Mouse (Mus musculus): Measurements from ENCODE around the gene Myof.

Gene Myof

DNA sequence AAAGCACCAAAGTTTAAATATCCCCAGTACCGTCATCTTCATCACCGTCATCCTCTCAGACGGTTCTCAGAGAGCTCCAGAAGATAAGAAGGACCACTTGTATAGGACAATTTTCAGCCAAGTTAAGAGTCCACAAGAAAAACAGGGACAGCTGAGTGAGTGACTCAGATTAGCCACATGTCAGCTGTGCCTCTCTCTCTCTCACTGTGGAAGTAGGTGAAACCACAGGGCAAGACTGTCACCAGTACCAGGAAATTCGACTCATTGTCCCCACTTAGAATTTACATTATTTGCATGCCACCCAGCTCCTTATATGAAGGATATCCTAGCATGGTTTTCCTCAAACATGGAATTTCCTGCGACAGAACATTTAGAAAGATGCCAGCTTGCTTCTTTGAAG lies 88.6 kb downstream of the Myof start:
- in situ Hi-C loops (cut with MseI, MboI): loop anchor here (5.0 to 25.0 kb wide), 3 partner anchors 88 to 240 kb away; partner anchors contain the start of gene Myof (in 2 of the 2)

DNA sequence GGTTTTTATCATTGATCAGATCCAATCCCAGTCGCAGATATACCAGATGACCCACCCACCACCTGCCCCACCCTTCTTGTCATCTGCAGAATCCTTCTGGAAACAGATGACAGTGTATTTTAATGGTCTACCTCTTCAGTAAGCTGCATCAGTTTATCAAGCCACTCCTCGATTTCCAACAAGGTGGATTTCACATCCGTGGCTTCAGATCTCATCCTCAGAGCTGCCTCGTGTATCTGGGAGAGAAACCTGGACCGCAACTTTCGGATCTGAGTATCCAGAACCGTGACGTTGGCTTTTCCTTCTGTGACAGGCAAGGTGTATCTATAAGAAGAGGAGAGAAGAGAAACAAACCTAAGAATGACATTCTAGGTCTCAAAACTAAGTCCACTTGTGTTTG lies 89.1 kb downstream of the Myof start:
- in situ Hi-C loops (cut with MseI, MboI): loop anchor here (5.0 to 25.0 kb wide), 3 partner anchors 88 to 241 kb away; partner anchors contain the start of gene Myof (in 1 of the 2)

DNA sequence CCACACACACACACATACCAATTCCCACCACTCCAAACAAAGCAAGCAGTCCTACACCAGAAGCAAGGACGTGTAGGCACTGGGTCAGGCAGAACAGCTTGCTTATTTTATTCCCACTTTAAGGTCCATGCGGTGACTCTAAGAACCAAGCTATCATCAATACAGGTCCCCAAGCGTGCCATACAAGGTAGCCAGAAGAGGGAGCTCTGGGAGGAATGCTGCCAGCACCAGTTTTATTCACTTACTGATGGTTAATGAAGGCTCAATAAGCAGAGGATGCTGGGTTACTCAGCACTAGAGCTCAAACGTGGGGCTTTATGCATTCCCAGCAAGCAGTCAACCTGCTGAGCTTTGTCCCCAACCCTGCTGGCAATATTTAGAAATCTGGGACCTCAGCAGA lies 96.7 kb downstream of the Myof start:
- in situ Hi-C loops (cut with MseI, MboI): no loop called here

DNA sequence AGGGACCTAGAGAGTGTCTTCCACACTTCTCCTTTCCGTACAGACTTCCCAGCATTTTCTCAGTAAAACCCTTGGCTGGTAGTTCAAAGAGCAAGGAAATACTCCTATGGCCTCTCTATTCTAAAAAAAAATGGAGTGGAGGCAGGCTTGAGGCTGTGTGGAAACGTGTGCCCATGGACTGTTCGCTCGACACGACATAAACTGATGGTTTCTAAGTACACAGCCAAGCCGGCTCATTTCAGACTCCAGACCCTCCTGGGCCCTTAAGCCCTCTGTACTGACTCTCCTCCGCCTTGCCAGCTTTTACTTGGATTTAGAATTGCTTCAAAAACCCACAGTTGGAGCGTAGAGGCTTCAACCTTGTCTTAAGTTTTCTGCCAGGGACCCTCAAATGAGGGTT lies 97.3 kb downstream of the Myof start:
- in situ Hi-C loops (cut with MseI, MboI): no loop called here

DNA sequence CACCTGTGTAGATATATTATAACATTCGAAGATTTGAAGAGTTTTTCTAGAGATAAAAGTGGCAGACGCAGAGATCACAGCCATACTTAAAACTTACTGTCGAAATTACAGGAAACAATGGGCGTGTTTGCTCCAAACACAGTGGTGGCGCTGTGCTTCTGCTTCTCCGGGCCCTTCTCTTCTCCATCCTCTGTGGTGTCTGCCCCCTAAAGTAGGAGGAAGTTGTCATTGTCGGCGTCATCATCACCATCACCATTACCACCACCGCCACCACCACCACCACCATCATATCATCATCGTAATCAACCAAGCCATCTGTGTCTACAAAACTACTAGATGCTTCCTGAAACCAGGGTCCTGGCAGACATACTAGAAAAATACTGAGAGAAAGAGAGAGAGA lies 104.2 kb downstream of the Myof start:
- in situ Hi-C loops (cut with MseI, MboI): no loop called here

DNA sequence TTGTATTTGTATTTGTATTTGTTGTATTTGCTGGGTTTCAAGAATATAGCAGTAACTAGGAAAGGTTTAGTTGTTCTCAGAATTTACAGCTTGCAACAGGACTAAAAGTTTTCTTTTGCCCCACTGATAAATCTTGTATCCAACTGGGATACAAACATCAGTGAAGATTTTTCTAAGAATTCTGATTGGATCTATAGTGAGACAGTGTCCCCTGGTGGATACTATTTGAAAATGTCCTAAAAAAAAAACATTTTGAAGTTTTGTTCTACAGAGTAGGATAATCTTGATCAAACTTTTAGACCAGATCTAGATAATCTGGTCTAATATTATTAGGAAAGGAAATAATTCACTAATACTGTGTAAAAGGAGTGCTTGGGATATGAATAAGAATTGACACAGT lies 106.3 kb downstream of the Myof start:
- in situ Hi-C loops (cut with MseI, MboI): no loop called here

DNA sequence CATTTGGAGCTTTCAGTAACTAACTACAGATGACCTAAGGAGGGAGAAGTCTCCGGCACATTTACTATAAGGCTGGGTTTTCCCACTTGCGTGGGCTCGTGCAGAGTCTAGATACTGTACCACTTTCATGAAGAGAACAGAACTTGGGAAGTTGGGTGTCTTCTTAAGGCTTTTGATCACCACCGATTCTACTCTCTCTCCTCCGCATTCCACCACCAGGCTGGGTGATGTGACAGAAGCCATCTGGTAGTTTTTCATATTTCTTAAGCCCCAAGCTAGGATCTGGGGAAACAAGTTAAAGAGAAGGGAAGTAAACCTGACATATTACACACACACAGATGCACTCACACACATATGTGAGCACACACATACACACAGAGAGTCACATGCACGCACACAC lies 108.7 kb downstream of the Myof start:
- in situ Hi-C loops (cut with MseI, MboI): no loop called here

DNA sequence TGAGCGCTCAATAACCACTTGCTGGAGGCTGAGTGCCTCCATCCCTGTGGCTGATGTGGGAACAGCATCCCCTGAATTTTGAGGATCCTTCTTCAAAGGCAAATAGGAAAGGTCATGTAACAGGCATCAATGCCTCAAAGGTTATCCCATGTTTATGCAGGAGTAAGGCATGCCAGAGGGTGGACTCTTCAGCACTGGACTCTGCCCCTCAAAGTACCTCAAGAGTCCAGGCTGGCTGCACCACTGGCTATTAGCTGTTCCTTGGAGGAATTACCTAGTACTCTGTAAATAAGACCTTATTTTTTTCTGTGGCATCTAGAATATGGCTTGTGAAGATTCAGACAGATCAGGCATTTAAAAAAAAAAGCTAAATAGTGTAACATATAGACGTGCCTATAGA lies 111.2 kb downstream of the Myof start:
- in situ Hi-C loops (cut with MseI, MboI): no loop called here

DNA sequence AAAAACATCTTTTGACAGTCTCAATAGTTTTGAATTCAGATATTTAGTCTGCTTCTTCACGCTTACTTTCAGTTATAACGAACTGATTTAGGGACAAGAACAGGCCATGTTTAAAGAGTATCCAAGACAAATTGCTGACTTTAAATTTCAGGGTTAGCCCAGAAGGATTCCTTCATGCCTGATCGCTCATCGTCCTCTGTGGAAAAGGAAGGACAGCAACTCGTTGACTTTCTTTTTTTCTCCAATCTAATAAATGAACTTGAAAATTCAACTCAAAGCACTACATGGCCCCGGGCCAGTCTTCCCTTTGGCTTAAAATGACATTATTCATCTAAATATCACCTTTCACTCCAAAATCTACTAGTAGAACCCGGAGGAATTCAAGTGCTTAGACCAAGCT lies 115.5 kb downstream of the Myof start:
- in situ Hi-C loops (cut with MseI, MboI): no loop called here

DNA sequence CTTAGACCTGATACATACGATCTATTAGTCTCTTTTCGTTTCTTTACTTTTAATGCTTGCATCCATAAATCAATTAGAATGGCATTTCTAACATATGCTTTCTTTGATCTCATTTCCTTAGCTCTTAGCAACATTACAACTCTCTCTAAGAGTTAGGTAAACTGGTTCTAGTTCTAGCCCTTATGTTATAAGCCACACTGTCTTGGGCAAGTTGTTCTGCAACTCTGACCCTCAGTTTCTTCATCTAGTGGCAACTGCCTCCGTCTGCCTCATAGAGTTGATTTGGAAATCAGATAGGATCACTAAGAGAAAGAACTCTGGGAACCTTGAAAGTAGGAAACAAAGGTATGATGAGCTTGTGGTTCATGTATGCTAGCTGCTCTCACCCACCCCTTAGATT lies 118.1 kb downstream of the Myof start:
- in situ Hi-C loops (cut with MseI, MboI): no loop called here

DNA sequence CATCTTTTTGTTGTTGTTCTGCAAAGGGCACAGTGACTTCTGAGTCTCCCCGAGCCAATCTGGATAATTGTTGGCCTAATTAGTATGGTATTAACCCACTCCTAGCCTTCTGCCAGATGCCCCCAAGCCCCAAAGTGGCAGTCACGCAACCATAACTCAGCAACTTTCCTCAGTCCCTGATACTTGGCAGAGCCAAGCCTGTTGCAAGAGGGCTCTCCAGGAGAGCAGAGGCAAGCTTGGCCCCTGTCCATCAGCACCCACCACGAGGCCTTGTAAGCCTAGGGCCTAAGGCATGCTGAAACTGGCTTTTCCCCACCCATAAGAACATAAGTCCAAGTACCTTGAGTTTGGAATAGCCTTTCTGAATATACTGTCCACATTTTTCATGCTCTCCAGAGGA lies 119.1 kb downstream of the Myof start:
- in situ Hi-C loops (cut with MseI, MboI): no loop called here

DNA sequence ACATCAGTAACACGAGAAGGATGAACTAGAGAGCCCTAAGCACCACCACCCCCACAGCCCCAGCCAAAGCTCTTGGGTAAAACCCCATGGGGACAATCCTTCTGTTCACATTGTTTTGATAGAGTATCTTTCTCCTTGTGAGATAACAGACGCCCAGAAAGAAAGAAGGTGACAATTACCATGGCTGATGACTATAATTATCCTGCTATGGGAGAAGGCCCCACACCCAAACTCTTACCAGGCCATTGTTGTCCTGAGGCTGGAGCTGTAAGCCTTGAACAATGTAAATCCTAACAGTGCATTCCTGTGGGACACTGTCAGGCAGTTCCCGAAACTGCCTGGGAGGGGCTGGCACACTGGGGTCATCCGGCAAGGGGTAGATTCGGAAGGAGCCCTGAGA lies 122.3 kb downstream of the Myof start:
- in situ Hi-C loops (cut with MseI, MboI): no loop called here

DNA sequence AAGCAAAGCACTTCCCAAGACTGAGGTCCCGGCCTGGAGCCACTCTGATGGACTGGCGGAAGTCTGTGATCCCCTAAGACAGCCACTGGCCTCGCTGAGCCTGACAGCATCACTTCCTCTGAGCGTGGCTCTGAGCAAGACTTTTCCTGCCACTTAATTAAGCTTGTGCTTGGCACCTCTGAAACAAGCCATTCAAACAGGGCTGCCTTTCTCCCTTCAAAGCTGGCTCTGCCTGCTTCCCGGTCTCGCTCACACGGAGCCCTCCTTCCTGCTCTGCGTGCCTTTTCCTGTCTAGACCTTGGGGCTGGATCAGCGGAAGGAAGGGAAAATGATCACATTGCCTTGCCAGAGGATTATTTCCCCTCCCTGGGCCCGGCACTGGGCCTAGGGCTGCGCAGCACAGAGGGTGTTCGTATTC lies 124.9 kb downstream of the Myof start:
- in situ Hi-C loops (cut with MseI, MboI): no loop called here

DNA sequence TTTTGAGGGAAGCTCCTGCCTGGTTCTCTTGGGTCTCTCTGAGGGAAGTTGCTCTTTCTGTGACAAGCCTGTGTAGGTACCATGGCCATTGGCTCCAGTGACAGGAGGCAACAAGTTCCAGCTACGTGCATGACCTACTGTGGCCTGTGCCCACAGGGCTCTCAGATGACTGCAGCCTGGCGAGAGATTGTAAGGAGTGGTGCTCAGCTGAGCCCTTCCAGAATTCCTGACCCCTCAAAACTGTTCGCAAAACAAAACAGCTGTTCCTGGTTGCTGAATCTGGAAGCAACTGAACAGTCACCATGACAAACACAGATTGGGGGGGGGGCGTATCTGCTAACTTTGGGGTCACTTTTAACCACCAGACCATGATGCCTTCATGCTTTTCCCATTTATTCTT lies 129.1 kb downstream of the Myof start:
- in situ Hi-C loops (cut with MseI, MboI): no loop called here

DNA sequence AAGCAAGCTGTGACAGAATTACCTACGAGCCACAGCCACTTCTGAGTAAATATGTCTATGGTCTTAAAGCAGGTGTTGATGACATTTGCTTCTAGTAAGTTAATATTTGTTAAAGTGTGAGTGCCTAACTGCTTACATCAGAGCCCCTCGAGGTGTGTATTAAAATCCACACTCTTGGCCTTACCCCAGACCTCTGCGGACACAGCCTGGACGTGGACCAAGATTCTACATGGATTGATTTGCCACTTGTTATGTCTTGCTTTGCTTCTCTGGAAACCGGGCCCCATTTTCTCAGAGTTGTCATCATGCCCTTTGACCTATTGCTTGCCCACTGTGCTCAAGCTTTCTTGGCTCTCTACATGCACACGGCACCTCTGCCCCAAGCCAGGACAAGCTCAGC lies 130.9 kb downstream of the Myof start:
- in situ Hi-C loops (cut with MseI, MboI): no loop called here

DNA sequence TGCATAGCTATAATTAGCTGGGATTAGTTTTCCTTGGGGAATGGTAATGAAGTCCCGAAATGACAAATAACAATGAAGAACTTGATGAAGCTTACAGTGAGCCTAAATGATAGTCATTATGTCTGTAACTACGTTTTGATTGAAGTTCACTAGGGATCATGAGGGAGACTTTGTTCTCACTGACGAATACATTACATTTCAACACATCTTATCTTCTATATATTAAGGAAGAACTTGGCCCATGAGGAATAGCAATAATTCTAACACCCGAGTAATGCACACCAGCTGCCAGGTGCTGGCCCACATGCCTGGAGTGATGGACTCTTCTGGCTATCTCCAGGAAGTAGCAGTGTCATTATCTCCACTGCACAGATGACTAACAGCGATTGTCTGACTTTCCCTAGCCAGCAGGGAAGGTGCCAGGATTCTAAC lies 133.5 kb downstream of the Myof start:
- in situ Hi-C loops (cut with MseI, MboI): no loop called here

DNA sequence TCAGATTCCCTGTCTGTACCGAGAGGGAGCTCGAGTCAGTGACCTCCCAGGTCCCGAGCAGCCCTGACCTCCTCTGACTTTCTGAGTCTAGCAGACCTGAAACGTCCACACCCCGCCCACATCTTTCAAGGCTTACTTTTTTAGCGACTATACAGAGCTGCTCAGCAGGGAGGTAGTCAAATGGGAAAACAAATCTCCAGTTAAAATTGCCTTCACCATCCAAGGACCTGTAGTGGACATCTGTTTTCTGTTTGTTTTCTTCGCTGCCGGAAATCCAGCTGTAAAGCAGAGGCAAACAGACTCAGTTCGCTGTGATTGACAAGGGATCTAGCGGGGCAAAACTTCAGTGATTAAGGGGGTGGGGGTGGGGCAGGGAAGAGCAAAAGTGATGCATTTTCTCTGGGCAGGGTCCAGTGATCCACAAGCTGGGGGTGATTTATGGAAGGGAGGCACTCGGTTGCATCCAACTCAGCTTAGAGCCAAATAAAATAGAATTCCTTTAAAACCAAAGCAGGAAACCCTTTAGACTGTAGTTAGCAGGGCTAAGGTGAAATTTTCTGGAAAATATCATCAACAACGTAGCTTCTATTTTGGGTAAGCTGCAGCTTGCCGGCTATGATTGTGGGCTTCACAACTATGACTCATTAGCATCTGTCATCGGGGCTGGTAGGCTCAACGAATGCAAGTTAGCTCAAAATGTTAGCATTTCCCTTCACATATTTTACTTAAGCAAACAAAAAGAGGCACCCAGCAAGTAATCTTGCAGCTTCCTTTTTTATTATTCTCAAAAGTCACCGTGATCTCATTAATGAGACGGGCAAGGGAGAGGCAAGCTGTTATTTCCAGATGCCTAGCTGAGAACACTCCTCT lies 135.7 kb downstream of the Myof start:
- in situ Hi-C loops (cut with MseI, MboI): no loop called here

DNA sequence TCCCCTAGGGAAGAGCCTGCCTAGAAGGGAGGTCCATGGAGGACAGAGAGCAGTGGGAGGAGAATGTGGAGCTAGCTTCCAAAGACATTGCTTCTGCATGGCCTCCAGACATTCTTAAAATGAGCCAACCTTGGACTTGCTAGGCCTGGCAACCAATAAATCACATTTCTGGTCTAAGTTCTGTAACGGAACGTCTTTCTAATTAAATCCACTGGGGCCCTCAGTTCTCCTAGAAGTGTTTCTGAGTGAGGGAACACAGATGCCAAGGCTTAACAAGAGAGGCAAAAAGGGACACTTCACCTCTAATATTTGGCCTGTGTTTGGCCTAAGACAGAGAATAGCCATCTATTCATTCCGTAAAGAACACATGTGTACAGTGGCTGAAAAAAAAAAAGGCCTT lies 136.5 kb downstream of the Myof start:
- in situ Hi-C loops (cut with MseI, MboI): no loop called here

DNA sequence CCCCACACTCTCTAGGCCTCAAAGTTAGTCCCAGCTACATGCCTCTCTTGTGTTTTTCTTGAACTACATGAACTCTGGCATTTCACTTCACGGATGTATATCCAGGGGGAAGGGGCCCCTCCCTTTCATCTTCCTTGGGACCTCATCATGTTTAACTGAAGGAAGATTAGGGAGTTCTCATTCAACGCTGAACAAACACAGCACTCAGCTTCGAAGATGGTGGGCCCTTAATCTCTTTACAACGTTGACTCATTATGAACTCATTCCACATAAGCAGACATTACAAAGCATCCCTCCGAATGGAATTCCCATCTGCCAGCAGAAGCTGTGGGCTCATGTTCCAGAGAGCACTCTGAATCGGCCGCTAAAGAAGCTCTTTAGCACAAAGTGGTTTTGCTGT lies 147.3 kb downstream of the Myof start:
- in situ Hi-C loops (cut with MseI, MboI): no loop called here

DNA sequence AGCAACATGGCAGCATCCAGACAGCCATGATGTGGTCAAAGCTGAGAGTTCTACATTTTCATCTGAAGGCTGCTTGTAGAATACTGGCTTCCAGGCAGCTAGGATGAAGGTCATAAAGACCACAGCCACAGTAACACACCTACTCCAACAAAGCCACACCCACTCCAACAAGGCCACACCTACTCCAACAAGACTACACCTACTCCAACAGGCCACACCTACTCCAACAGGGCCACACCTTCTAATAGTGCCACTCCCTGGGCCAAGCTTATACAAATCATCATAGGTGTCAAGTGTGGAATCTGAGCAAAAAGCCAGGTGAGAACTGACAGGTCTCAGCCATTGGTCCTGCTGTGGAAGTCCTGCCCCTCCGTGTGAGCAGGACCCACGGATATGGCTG lies 152.4 kb downstream of the Myof start:
- in situ Hi-C loops (cut with MseI, MboI): no loop called here

DNA sequence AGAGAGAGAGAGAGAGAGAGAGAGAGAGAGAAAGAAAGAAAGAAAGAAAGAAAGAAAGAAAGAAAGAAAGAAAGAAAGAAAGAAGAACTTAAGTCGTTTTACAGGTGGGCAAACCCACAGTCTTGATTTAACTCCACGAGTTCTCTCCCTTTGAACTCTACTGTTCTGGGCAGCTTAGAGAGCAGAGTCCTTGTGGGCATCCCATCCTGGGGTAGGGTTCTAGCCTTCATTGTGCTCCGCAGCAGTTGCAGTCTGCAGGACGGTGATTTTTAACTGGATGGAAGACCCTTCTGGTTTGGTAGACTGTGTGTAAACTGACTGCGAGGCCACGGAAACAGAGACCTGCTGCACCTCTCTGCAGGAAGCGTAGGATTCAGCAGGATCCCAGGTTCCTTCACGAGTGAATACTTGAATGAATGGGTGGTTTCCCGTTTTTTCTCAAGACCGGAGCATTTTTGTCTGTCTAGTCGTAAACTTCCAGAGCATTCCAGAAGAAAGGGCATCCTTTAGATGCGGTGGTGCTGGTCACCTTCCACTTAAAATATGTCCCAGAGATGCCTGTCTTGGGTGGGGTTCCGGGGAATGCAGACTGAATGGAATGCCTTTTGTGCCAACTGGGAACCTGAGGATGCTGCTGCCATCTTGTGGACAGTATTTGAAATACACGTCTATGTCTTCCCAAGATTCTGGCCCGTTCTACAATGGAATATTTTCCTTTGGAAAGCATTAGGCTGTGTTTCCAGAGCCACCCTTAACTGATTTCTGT lies 156.8 kb downstream of the Myof start:
- in situ Hi-C loops (cut with MseI, MboI): loop anchor here (5.0 kb wide), 1 partner anchor 184 kb away; no protein-coding TSS in a partner anchor

DNA sequence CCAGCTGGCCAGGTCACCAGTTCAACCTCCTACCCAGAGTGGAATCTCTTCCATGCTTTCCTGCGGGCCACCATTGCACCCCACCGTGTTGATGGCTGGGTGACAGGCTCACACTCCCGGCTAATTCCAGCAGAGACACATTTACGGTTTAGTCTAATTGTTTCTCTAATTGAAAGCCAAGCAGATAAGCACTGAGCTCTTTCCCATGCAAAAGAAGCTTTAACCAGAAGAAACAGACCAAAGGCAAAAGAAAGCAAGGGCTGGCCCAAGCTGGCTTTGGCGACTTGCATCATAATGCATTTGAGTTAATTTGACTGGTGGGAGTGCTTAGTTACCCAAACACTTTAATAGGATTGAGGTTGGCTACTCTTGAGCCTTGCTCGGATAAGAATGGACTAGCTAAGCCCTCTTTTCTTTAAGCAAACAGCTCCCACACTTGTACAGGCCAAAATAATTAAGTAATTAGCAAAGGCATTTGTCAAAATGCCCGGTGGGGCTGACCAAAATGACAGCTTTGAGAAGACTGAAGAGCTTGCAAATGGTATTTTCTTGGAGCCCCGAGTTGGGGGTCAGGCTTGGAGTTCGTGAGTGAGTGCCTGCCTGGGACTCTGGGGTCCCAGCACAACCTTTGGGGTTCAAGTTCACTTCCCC lies 161.8 kb downstream of the Myof start:
- in situ Hi-C loops (cut with MseI, MboI): no loop called here

Data from mouse trophoblast stem cell (cell line).